Mouse (Mus musculus) granulocyte monocyte progenitor cell, adult 5-6 weeks (primary cell): ENCODE data around the gene Xrn1. TPM values are rescaled to one million over a fixed set of nuclear protein-coding genes. Genes with fewer than 3 reads are reported as not detected.
"Not testable (repeated sequence)": the region's sequence is repeated elsewhere in the genome, so short reads cannot be mapped to it uniquely, and the experiment has no call there.

Experiments used
- ATAC-seq: replicated peaks from 2 replicates; pipeline ENCODE4 v1.8.0; 2016; ENCODE audit warnings: mild to moderate bottlenecking, moderate TSS enrichment, inconsistent platforms; ENCODE audit not compliant: poor library complexity, severe bottlenecking
- total RNA-seq, 2 experiments: library from RNA; stranded (forward) in 1 of 2; stranded (reverse) in 1 of 2; fragments of 200-712, 200-1000 nt in 1 of 2; fragments of >200 nt in 1 of 2; fragmentation: Nextera tagmentation in 1 of 2; gene quantifications; 2 replicates each; pipeline ENCODE4 v1.2.3; 2014 to 2017

The Xrn1 gene
- total RNA-seq (2014; fragmentation: Nextera tagmentation) (29.8 and 41.5 TPM in 2 replicates), total RNA-seq (2017) (19.4 and 22.7 TPM in 2 replicates)

GRCm38 (mm10) chr9:95954585-95955461, at the start of gene Xrn1:
Xrn1 (plus strand) TSS chr9:95954760.
- ATAC-seq: peak; percentile 99

DNA sequence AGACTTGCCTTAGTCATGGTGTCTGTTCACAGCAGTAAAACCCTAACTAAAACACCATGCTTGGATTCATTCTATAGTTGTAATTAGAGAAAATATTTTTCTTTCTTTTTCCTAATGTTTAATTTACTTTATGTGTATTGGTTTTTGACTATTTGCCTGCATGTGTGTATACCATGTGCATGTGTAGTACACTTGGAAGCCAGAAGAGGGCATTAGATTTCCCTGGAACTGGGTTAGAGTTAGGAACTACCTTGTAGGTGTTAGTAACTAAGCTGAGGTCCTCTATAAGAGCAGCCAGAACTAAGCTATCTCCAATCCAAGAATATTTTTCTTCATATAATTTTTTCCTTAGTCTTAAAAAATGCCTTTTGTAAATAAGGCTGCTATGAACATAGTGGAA, 21.7 kb upstream of the Xrn1 start:
- no peak for ATAC-seq

DNA sequence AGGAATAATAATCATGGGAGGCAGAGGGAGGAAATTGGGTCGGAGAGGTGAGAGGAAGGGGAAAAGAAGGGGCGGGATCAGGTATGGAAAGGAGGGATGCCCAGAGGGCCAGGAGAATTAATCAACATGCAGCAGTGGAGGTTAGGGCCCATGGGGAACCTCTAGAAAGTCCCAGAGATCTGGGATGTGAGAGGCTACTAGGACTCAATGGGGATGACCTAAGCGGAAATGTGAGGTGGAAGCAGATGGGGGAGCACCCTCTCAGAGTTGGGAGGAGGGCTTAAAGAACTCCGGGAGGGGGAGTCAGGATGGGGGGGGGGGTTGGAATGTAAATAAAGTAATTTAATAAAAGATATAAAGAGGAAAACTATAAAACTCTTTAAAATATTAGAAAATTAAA, 902 bp upstream of the Xrn1 start:
- ATAC-seq: no peak

GRCm38 (mm10) chr9:95954226-95954584, 355 bp upstream of the Xrn1 start:
- ATAC-seq: peak; percentile 9; the same call in 1 of the 2 replicates

DNA sequence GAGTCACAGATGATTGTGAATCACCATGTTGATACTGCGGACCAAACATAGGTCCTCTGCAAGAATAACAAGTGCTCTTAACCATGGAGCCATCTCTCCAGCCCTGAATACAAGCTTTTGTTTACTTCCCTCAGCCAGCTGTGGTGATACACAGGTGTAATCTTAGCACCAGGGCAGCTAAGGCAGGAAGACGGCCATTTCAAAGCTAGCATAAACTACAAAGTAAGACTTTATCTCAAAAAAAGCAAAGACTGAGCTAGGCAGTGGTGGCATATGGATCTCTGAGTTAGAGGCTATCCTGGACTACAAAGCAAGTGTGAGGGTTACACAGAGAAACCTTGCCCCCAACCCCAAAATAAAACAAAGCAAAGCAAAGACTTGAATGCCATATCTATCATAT, 3.1 kb downstream of the Xrn1 start:
- no peak for ATAC-seq

GRCm38 (mm10) chr9:95958041-95958730, 3.6 kb downstream of the Xrn1 start:
- no peak for ATAC-seq

DNA sequence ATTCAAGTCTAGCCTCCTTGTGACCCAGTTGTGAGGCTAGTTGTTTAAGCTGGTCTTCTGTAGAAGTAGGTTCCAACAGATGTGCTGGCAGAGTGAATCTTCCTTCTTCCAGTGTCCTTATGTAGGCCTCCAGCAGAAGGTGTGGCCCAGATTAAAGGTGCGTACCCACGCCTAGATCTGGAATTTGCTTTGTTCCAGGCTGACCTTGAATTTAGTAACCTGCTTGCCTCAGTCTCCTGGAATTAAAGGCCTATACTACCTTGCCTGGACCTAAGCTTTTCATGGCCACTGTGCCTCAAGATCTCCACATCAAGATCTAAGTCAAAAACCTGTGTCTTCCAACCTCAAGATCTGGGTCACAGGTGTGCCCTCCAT, 4.2 kb downstream of the Xrn1 start:
- not testable (repeated sequence) for ATAC-seq

DNA sequence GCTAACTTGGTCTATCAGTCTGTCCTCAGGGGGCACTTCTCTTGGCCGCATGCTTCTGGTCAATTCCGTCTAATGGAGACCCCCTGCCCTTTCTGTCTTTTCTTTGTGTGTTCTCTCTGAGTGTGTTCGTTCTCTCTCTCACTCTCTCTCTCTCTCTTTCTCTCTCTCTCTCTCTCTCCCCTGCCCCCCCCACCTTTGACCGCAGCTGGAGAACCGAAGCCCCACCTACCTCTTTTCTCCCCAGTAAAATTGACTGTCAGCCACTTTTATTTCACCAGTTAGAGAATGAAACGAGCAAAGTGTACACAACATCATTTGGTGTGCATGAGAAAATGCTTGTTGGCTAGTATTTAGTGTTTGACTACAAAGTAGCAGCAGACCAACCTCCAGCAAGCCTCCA, 4.7 kb downstream of the Xrn1 start:
- no peak for ATAC-seq

DNA sequence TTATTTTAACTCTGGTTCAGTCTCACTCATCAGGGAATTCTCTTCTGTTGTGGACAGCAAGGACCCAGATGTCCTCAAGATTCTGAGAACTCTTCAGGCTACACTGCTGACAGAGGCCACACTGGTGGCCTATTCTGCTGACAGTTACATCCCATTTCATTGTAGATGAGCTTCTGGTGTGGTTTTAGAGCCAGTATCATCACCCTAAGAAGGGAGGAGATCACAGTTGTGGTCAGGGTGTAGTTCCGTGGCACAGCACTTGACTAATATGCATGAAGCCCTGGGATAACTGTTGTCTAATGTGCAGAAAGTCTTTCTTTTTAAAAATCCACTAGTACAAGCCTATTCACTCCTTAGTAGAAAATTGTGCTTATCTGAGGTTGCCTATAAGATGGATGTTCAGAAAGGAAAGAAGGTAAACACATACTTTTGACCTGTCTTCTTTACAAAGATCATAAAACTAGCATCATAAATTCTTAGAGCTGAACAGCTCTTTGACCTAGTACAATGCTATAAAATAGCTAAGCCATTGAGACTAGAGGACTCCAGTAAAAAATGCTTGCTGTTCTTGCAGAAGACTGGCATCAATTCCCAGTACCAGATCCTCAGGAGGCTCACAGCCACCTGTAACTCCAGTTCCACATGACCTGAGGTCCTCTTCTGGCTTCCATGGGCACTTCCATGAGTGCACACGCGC, 5.3 kb downstream of the Xrn1 start:
- no peak for ATAC-seq

DNA sequence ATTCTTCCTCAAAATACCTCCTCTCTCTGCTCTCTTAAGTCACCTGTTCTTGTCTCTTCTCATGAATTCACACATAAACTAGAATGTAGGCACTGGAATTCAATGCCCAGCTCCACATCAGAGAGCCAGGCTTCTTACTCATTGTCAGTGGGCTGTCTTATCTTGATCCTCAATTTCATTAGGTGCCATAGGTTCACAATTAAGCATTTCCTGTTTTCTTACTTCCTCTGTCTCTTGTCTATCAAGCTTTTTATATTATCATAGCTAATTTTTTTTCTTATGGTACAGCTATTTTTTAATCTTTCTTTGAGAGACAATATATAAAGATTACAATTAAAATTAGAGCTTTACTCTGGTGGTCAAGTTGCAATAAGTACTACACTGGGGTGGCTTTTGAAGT, 6.5 kb downstream of the Xrn1 start:
- no peak for ATAC-seq

DNA sequence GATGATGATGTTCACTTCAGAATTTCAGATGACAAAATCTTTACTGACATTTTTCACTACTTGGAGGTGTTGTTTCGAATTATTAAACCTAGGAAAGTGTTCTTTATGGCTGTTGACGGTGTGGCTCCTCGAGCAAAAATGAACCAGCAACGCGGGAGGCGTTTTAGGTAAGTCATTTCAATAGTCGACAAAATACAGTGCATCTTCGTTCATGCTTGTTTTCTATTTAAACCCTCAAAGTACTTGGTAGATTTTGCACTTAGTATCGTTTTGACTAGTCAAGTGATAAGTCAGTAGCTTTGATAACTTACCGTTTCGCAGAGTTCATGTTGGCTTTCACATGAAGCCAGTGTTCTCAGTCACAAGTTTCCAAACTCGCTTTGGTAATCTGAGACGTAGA, 9.5 kb downstream of the Xrn1 start:
- no peak for ATAC-seq

DNA sequence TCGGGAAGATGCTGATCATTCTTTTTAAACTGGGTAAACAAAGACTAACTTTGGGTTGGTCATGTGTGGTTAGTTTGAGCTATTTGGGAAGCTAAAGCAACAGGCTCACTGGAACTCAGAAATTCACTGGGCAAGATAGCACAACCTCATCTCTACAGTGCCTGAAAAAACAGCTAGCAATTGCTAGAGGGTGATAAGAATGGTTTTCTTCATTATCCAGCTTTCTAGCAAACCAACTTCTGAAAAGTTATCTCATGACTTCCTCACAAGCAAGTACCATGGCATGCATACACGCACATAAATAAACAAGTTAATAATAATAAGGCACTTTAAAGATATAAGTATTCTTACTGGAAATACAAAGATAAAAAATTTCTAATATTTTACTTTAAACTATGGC, 23.7 kb downstream of the Xrn1 start:
- ATAC-seq: no peak

DNA sequence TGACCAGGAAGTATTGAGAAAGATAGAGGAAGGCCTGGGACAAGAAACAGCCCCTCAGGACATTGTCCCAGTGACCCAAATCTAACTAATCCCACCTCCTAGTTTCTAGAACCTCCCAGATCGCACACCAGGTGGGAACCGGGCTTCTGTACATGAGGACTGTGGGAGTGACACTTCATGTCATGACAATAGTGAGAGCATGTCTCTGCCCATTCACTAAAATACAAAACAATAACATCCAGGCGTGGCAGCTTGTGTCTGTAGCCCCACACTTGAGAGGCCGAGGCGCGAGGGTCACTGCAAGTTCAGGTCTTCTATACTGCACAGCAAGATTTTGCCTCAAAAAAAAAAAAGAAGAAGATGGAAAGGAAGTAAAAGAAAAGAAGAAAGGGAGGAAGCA, 25.3 kb downstream of the Xrn1 start:
- ATAC-seq: no peak

DNA sequence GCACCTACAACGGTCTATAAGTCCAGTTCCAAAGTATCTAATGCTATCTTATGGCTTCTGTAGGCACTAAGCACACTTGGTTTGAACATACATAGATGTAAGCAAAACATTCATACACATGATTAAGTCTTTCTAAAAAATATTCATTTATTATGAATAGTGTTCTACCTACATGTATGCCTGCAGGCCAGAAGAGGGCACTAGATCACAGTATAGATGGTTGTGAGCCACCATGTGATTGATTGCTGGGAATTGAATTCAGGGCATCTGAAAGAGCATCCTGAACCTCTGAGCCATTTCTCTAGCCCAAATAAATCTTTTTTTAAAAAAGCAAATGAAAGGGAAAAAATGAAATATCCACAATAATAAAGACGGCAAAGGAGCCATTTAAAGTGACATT, 37.7 kb downstream of the Xrn1 start:
- ATAC-seq: no peak

- no peak for ATAC-seq
These were observed 49.9 kb downstream of the Xrn1 start for GRCm38 (mm10) chr9:96004455-96004854.

- ATAC-seq: no peak
These were observed 56.1 kb downstream of the Xrn1 start for GRCm38 (mm10) chr9:96010664-96011063.

- peak; percentile 79 for ATAC-seq
These were observed 69.4 kb downstream of the Xrn1 start for GRCm38 (mm10) chr9:96023921-96024320.

DNA sequence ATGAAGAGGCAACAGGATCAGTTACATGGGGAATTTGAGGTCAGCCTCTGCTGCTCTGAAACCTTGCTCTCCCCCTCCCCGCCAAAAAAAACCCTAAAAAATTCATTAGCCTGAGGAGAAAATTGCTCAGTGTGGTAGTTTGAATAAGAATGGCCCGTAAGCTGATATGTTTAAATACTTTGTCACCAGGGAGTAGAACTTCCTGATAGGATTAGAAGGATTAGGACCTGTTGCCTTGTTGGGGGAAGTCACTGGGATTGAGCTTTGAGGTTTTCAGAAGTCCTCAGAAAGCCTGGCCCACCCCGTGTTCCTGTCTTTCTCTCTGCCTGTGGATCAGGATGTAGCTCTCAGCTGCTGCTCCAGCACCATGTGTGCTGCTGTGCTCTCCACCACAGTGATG, 73.4 kb downstream of the Xrn1 start:
- no peak for ATAC-seq

- peak; percentile 79 for ATAC-seq
These were observed 74.3 kb downstream of the Xrn1 start for GRCm38 (mm10) chr9:96028818-96029217.

GRCm38 (mm10) chr9:96029886-96030285, 75.3 kb downstream of the Xrn1 start:
- ATAC-seq: no peak
